Mouse (Mus musculus) MN1 (cell line): ENCODE measurements around the gene Cd180.

Experiments
- DNase-seq: peaks from one replicate; pipeline ENCODE4 v3.0.0-alpha.2; 2016; ENCODE audit warnings: low spot score

The Cd180 gene

GRCm38 (mm10) chr13:102783531-102784310 is 90.4 kb downstream of the Cd180 start:
- no peak for DNase-seq

- DNase-seq = no peak
Measured at GRCm38 (mm10) chr13:102786666-102787230, 93.4 kb downstream of the Cd180 start.
